Mouse (Mus musculus) liver, adult 10 weeks (tissue): ENCODE data around the gene Ifitm3. TPM values are rescaled to one million over a fixed set of nuclear protein-coding genes. Genes with fewer than 3 reads are reported as not detected.

Experiments used
- polyA plus RNA-seq: library from polyadenylated mRNA; stranded (reverse); fragments of 350-450 nt; fragmentation: Illumina TruSeq; extraction: RNeasy Lipid Tissue Mini Kit (QIAGEN cat#74804); gene quantifications from one replicate; pipeline ENCODE4 v1.2.3, GENCODE M21; 2014; ENCODE audit warnings: low read depth, low replicate concordance

The Ifitm3 gene
- polyA plus RNA-seq = 163 TPM

DNA sequence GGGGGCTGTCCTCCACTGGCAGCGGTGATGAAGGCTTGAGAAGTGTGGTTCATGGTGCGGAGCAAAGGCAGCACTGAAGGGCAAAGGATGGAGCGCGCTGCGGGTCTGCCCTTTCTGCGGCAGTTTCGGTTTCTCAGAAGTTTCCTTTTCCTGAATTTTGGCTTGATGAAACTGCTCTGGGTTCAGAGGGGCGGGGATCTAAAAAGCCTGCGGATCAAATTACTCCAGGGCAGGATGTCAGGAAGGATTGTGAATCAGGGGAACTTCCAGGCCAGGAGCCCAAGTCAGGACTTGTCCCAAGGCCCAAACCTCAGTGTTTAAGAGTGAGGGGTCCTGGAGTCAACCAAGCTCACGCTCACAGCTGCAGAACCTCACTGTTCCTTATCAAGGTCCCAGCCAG lies at the start of gene Ifitm3:
Gene Ifitm3 (minus strand): TSS at position 178 of the 400 bp plus-strand sequence.

GRCm38 (mm10) chr7:141028831-141029230 lies 18.3 kb upstream of the Ifitm3 start, which contains the start of gene Gm17387:
Gm17387 (plus strand) TSS chr7:141029131.

DNA sequence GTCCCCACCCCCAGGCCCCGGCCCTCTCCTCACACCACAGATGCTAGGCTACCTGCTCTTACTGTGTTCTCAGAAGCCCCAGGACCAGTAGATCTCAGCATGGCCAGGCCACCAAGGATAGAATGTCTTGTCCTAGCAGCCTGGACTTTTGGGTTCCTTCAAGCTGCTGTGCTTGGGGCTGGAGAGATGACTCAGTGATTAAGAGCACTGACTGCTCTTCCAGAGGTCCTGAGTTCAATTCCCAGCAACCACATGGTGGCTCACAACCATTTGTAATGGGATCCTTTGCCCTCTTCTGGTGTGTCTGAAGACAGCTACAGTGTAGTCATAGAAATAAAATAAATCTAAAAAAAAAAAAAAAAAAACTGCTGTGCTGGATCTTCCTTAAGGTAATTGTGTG lies 7.3 kb upstream of the Ifitm3 start, which contains the start of gene Ifitm6:
Gene Ifitm6 (minus strand): TSS at position 101 of the 400 bp plus-strand sequence.

GRCm38 (mm10) chr7:140966921-140967320 lies 43.6 kb downstream of the Ifitm3 start, which contains the start of gene Ifitm1:
Ifitm1 (plus strand) TSS chr7:140967221.

Other genes starting within 250 kb of the Ifitm3 start
- gene Cyp2e1, start 247.0 kb downstream of the Ifitm3 start, polyA plus RNA-seq = 9,740 TPM
- not detected for gene Syce1, start 222.9 kb downstream of the Ifitm3 start, polyA plus RNA-seq
- 0.66 TPM for gene Zfp941, start 188.6 kb downstream of the Ifitm3 start, polyA plus RNA-seq
- gene Urah, start 175.8 kb downstream of the Ifitm3 start, polyA plus RNA-seq = 287 TPM
- not detected for gene Scgb1c1, start 165.2 kb downstream of the Ifitm3 start, polyA plus RNA-seq
- gene Odf3, start 163.0 kb downstream of the Ifitm3 start, polyA plus RNA-seq = not detected
- gene Gm45785, start 154.4 kb downstream of the Ifitm3 start, polyA plus RNA-seq = not detected
- gene Ric8a, start 153.8 kb downstream of the Ifitm3 start, polyA plus RNA-seq = 4.3 TPM
- gene Bet1l, start 153.2 kb downstream of the Ifitm3 start, polyA plus RNA-seq = 1.4 TPM
- gene Psmd13, start 128.8 kb downstream of the Ifitm3 start, polyA plus RNA-seq = 89.2 TPM
- gene Sirt3, start 128.5 kb downstream of the Ifitm3 start, polyA plus RNA-seq = 15.2 TPM
- not detected for gene Cox8b, start 110.3 kb downstream of the Ifitm3 start, polyA plus RNA-seq
- gene Nlrp6, start 89.9 kb downstream of the Ifitm3 start, polyA plus RNA-seq = 20.5 TPM
- 2.3 TPM for gene Pgghg, start 69.4 kb downstream of the Ifitm3 start, polyA plus RNA-seq
- gene Ifitm5, start 60.5 kb downstream of the Ifitm3 start, polyA plus RNA-seq = not detected
- gene Gm45717, start 54.8 kb downstream of the Ifitm3 start, polyA plus RNA-seq = not detected
- 135 TPM for gene Ifitm2, start 54.8 kb downstream of the Ifitm3 start, polyA plus RNA-seq
- gene Ifitm1, start 43.5 kb downstream of the Ifitm3 start, polyA plus RNA-seq = 4.2 TPM
- 2.6 TPM for gene Ifitm6, start 7.2 kb upstream of the Ifitm3 start, polyA plus RNA-seq
- gene Gm17387, start 18.4 kb upstream of the Ifitm3 start, polyA plus RNA-seq = not detected
- gene B4galnt4, start 50.3 kb upstream of the Ifitm3 start, polyA plus RNA-seq = not detected
- not detected for gene Pkp3, start 67.4 kb upstream of the Ifitm3 start, polyA plus RNA-seq
- gene Sigirr, start 89.8 kb upstream of the Ifitm3 start, polyA plus RNA-seq = 1.6 TPM
- gene Ano9, start 107.0 kb upstream of the Ifitm3 start, polyA plus RNA-seq = not detected
- 7.0 TPM for gene Ptdss2, start 111.6 kb upstream of the Ifitm3 start, polyA plus RNA-seq
- gene Rnh1, start 162.1 kb upstream of the Ifitm3 start, polyA plus RNA-seq = 5.3 TPM
- 8.3 TPM for gene Hras, start 183.2 kb upstream of the Ifitm3 start, polyA plus RNA-seq
- gene Lrrc56, start 183.4 kb upstream of the Ifitm3 start, polyA plus RNA-seq = 0.37 TPM
- 0.37 TPM for gene Lmntd2, start 203.3 kb upstream of the Ifitm3 start, polyA plus RNA-seq
- gene Rassf7, start 205.1 kb upstream of the Ifitm3 start, polyA plus RNA-seq = 3.6 TPM
- 6.0 TPM for gene Phrf1, start 218.0 kb upstream of the Ifitm3 start, polyA plus RNA-seq